Mouse (Mus musculus) kidney, postnatal 36 days (tissue): ENCODE measurements around the gene Ncoa6.

Source experiments
- DNase-seq, 2 experiments: peaks; one replicate each; pipeline ENCODE4 v3.0.0; 2021 to 2022; ENCODE audit warnings: mixed read lengths in 2 of 2

Gene Ncoa6

GRCm38 (mm10) chr2:155367635-155368284 lies 105.9 kb downstream of the Ncoa6 start:
- no peak for DNase-seq

GRCm38 (mm10) chr2:155357686-155358399 lies 115.9 kb downstream of the Ncoa6 start:
- peak; percentile 52 to 82 for DNase-seq

GRCm38 (mm10) chr2:155356971-155357591 lies 116.6 kb downstream of the Ncoa6 start, which contains the start of gene Pigu:
Gene Pigu (minus strand): TSS chr2:155357430.
- DNase-seq, result peak; percentile 96 to 97

- DNase-seq, result peak in 1 of 2 experiments; percentile 20
Measured at GRCm38 (mm10) chr2:155354402-155354801, 119.3 kb downstream of the Ncoa6 start.

- no peak for DNase-seq
Measured at GRCm38 (mm10) chr2:155346670-155347069, 127.0 kb downstream of the Ncoa6 start.
